Mouse (Mus musculus) layer of hippocampus, adult 8-10 months (tissue): ENCODE measurements around the gene Adam11. TPM values are rescaled to one million over a fixed set of nuclear protein-coding genes. Genes with fewer than 3 reads are reported as not detected.
"Not testable (repeated sequence)": the region's sequence is repeated elsewhere in the genome, so short reads cannot be mapped to it uniquely, and the experiment has no call there.

Source experiments
- DNase-seq, 2 experiments: peaks; one replicate each; pipeline ENCODE4 v3.0.0; 2022; ENCODE audit warnings: low spot score in 2 of 2
- total RNA-seq, 4 experiments: library from RNA; stranded (reverse); gene quantifications; 2 replicates each; pipeline ENCODE4 v1.2.4; 2022

Adam11 gene
- 100 to 1,000 TPM; 168 to 220 (median 192) TPM for total RNA-seq

DNA sequence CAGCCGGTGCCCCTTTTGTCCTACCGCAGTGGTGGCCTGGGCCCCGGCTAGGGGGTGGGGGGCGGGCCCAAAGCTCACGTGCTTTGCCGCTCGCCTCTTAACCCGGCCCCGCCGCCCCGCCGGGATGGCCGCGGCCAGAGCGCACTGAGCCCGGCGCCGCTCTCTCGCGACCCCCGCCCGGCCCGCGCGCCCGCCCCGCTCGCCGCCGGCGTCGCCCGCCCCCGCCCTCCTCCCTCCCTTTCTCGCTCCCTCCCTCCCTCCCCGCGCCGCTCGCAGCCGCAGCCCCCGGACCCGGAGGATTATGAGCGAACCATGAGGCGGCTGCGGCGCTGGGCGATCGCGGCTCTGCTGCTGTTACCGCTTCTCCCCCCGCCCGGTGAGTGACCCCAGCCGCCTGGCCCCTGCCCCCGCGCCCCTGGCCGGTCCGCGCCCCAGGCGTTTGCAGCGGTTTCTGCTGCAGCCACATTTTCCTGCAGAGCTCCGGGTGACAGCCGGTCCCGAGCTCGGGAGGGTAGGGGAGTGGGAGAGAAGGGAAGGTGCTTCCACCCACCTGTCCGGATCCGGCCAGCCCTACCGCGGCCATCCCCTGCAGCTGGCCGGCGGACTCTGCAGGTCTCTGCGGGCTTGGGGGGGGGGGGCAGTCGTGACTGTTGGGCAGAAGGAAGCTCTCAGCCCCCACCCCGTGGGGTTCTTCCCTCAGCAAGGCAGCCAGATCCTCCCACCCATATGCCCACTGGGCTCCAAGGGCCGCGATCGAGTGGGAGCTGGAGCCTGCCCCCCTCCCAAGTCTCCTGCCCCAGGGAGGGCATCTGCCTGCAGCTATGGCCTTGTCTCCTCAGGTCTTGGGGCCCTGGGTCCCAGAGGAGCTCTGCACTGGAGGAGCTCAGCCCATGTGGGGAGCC is at the start of gene Adam11:
Gene Adam11, plus strand, starts transcription at position 131 of the 902 bp plus-strand sequence.
- DNase-seq: peak in 1 of 2 experiments; percentile 16

DNA sequence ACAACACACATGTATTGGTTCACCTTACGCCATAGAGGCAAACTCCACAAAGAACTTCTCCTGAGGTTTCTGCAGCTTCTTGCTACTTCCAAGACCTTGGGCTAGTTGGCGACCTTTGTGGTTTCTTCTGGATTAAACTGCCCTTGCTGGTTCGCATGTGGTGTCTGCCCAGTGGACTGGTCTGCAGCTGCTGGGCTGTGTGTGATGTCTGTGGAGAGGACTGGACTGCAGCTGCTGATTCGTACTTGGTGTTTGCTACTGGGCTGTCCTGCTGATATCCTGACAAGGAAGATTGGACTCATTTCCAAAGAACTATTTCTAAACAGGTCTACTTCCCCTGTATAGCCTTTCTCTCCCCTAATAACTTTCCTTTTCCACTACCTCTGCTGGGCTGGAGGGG is 48.8 kb upstream of the Adam11 start:
- no peak for DNase-seq

DNA sequence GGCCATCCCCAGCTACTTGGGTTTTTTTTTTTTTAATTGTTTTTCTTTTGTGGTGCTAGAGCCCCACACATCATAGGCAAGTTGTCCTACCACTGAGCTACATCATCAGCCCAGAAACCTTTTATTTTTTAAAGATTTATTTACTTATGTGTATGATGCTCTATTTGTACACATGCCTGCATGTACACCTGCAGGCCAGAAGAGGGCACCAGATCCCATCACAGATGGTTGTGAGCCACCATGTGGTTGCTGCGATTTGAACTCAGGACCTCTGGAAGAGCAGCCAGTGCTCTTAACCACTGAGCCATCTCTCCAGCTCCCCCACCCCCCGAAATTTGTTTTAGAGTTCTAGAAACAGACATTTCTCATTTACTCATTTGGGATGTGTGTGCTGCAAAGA is 46.7 kb upstream of the Adam11 start:
- DNase-seq: not testable (repeated sequence)

DNA sequence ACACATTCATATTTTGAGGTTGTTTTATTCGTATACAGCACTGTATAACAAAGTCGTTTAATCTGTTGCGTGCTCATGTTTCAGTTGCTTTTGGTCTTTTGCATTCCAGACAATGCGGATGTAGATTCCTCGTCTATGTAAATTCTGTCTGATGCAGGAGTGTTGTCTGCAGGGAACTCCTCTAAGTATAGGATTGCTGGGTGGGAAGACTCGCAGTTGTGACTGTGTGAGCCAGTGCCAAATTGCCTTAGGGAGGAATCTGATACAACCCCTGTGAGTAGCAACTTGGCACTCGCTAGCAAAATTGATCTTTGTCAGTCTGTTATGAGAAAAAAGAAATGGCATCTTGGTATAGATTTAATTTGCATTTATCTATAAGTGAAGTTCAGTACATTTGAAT is 45.1 kb upstream of the Adam11 start:
- no peak for DNase-seq

DNA sequence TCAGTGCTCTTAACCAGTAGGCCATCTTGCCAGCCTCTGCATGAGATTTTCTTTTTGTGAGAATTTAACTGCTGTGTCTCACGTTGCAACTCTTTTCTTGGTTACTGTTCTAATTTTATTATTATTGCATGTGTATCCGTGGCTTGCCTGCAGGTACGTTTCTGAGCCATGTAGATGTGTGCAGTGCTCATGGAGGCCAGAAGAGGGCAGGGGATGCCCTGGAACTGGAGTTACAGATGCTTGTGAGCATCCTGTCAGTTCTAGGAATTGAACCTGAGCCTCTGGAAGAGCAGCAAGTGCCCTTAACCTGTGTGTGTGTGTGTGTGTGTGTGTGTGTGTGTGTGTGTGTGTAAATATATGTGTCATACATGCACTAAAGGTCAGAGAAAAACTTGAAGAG is 35.7 kb upstream of the Adam11 start:
- no peak for DNase-seq

DNA sequence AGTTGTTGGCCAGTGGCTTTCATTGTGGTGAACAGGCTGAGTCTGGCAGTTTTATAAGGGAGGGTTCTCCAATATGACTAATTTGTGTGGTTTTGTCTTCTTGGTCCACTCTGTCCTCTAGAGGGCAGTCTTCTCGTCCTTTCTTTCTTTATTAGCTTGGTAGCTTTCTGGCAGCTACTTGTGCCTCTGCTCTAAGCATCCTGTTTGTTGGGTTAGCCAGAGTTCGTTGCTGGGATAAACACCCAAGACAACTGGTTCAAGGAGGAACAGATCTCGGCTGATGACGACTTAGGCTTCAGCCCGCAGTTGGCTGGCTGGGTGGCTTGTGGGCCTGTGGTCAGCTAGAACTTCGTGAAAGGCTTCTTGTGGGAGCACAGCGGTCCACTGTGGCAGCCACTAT is 32.6 kb upstream of the Adam11 start:
- DNase-seq: no peak

DNA sequence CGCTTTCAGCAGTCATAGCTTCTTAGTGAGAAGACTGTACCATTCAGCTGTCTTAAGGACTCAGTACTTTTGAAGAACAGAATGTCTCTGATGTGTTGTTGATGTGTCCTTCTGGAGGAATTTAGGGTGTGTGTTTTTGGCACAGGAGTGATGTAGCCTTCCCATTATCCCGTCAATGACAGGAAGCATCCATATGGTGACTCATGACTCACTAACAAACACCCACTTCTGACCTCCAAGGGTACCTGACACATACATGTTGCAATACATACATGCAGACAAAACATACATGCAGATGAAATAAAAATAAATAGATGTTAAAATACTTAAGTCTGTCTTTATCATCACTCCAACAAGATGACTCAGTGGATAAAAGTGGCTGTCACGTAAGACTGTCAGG is 31.4 kb upstream of the Adam11 start:
- no peak for DNase-seq

DNA sequence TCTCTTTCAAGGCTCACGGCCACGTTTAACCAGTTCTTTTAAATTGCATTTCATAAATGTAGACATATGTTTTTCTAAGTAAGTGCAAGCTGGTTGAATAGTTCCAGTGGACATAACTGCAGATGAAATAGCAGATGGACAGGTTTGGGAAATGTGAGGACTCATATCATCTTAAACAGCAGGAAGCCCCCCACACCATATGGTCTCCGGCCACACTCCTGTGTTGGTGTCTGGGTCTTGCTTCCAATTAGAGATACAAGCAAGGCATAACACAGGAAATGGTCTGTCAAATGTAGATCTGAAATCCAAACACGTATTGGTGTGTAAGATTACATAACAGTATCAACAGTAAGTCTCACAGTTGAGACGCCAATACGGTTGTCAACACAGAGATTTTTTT is 29.9 kb upstream of the Adam11 start:
- DNase-seq: no peak

DNA sequence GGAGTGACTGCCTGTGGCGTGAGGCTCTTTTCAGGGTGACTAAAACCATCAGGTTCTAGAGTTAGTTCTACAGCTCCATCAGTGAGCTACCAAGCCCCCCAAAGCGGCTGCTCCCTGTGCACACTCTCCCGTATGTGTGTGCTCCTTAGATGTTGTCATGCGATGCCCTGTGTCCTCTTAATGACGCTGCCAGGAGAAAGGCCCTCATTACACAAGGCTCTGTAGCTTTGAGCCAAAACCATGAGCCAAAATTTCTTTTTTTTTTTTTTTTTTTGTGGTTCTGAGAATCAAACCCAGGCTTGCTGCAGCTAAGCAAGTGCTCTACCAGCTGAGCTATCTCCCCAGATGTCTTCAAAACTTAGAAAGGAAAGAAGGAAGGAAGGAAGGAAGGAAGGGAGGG is 28.1 kb upstream of the Adam11 start:
- DNase-seq: no peak

DNA sequence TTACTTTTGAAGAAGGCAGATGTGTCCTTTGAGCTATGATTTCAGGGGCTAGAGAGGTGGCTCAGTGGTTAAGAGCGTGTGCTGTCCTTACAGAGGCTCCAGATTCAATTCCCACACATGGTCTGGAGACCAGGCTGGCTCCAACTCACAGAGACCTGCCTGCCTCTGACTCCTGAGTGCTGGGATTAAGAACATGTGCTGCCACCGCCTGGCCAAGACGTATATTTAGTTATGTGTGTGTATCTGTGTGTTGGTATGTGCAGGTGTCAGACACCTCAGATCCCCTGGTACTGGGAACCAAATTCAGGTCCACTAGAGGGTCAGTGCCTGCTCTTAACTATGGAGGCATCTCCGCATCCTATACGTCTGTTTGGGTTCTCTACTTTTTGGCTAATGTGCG is 26.3 kb upstream of the Adam11 start:
- no peak for DNase-seq

DNA sequence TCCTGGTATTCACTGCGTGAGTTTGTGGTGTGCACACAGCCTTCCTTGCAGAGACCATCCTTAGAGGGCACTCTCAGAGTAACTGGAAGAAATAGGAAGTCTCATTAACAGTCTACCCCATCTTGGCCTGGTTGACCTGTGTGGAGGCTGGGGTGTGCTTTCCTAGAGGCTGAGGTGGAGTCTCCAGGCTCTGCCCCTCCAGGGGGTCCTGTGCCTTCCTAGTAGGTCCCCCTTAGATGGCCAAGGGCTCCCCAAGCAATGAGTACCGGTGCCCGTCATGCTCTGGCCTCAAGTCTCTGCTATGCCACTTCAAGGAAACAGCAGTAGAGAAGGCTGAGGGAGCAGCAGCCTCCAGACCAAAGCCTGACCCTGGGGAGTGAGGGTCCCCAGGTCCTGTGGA is 23.2 kb upstream of the Adam11 start:
- no peak for DNase-seq

DNA sequence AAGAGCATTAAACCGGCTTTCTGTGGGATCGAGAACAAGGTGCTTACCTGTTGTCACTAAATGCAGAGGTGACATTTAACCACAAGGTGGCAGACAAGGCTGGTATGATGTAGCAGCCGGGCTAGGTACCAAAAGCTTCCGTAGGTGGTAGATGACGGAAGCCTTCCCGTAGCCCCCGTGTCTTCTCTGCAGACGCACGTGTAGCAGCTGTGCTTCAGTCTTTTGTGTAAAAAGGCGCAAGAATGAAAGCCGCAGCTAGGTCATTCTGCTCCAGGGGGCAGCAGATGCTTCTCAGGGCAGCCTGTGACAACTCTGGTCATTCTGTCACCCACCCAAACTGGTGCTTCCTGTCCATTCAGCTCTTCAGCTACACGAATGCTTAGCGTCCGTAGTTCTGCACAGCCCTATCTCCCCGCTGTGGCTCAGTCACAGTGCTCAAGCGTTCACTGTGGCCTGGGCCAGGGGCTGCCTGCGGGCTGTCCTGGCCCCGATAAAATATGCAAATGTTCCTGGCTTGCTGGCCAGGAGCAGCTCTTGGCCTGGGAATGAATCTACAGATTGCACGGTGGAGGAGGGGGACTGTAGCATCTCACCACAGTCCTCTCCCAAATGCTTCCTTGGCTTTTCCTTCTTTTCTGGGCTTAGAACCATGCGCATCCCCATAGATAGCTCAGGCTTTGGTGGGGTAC is 21.8 kb upstream of the Adam11 start:
- DNase-seq: peak; percentile 62 to 63

DNA sequence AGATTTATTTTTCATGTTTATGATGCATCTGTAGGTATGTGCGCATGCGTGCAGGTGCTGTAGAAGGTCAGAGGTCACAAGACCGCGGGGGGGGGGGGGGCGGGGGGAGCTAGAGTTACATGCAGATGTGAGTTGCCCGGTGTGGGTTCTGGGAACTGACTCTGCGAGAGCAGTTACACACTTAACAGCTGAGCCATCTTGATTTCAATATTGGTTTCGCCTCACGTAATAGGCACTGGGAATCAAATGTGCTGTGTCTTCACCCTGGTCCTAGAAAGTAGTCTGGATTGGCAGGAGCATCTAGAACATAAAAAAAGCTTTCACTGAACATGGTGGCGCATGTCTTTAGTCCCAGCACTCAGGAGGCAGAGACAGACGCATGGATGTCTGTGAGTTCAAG is 20.6 kb upstream of the Adam11 start:
- DNase-seq: no peak

DNA sequence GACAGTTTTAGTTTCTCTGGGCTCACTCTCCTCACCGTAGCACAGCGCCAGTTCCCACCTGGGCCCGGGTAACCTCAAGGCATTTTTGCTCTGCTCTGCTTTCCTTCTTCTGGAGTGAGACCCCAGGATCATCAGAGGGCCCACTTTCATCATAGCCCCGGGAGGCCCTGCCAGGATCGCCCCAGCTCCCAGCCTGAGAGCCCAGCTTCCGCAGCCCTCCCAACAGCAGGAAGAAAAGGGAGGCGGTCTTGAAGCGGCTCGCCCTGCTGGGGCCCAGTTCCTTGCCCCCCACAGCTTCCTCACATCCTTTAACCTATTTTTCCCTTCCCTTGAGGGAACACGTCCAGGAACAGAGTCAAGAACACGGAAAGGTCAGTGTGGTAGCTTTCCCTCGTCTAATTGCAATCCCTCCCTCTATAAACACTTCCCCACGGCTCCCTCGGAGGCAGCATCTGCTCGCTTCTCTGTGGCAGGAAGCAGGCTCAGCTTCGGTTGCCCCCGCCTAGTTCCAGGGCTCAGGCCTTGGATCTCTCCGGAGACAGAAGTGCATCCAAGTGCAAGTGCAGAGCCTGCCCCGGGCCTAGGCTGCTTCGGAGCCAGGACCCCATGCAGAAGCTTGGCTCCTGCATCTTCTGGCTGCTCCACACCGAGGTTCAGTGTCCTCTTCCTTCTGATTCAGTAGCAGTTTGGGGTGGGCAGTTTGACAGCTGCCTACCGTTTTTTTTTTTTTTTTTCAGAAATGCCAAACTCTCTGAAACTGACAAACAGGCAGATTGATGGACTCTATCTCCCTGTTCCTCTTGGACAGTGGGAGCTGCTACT is 19.9 kb upstream of the Adam11 start:
- DNase-seq: no peak

DNA sequence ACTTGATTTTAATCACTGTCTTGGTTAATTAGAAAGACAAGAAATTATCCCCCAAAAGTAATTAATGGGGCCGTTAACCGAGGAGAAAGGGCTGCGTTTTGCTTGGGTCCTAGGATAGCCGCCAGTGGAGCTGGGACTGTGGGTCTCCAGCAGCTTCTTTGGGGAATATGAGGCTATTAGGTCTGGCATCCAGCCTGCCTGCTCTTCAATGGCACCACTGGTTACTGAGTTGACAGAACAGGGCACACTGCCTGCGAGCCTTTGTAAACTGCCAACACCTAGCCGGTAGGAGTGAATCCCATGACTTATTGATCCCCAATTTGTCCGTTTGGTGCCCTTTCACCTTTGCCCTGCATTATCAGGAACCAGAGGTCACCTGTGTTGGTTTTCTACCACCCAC is 19.2 kb upstream of the Adam11 start:
- DNase-seq: no peak

DNA sequence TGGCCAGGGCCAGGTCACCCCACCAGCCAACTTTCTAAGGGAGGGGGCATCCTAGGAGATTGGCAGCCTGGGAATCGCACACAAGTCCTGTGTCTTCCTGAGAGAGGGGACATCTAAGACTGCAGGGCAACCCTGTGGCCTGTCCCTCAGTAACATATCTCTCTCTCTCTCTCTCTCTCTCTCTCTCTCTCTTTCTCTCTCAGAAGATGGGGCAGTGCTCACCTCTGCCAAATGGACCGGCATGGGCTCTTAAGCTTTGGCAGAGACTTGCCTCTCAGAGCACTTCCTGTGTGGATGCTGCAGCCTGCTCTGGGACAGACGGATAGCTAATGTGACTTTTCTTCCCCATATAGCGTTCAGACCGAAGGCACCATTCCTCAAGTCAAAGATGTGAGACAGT is 18.4 kb upstream of the Adam11 start:
- DNase-seq: no peak

DNA sequence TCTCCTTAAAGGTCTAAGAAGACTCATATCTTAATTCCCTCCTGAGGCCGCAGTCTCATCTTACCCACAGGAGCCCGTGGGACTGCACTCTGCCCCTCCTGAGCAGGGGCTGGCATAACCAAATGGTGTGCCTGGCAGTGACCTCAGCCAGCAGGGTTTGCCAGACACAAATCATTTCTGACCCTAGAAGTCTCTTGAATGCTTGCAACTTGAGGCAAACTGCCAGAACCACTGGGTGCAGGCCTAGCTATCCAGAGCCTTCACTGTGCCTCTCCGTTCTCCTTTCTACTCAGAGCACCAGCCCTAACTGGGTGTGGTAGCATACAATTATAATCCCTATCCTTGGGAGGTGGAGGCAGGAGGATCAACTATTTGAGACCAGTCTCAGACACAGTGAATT is 16.5 kb upstream of the Adam11 start:
- no peak for DNase-seq

DNA sequence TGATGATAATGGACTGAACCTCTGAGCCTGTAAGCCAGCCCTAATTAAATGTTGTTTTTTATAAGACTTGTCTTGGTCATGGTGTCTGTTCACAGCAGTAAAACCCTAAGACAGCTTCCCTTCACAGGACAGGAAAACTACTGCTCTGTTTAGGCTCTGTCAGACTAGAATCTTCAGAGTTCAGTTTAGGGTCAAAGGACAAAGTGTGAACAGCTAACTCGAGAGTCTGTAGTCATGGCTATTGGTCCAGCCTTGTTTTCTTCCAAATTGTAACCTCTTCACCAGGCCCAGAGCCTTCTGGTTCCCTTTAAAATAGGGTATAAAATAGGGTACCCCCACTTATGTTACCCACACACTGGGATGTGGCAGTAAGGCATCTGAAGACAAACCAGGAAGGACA is 13.4 kb upstream of the Adam11 start:
- no peak for DNase-seq

DNA sequence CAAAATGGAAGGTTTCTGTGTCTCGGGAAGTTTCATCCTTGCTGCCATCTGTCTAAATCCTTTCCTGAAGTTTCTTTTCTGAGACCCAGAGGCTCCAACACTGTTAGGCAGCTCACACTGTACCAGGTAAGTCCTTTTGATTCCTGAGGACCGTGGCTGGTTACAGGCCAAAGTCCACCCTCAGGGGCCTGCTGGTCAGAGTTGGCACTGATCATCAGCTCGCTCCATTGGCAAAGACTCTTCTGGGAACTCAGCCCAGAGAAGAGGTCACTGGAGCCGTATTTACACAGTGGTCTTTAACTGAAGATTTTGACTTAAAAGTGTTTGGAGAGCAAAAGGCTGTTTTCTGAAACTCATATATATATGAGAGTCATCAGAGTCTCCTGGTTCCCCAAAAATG is 12.9 kb upstream of the Adam11 start:
- DNase-seq: no peak

DNA sequence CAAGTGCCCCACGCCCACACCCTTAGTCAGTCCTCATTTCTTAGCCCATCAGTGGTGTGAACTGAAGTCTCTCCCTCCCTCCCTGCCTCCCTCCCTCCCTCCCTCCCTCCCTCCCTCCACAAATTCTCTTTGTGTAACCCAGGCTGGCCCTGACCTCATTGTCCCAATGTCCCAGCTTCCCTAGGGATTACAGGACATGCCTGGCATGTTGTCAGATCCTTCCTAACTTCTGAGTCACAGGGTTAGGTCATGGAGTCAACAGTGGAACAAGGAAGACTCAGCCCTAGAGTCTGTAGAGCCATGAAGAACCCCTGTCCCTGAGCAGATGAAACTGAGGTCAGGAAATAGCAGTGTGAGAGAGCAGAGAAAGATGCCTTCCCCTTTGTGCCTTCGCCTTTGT is 11.5 kb upstream of the Adam11 start:
- DNase-seq: no peak

DNA sequence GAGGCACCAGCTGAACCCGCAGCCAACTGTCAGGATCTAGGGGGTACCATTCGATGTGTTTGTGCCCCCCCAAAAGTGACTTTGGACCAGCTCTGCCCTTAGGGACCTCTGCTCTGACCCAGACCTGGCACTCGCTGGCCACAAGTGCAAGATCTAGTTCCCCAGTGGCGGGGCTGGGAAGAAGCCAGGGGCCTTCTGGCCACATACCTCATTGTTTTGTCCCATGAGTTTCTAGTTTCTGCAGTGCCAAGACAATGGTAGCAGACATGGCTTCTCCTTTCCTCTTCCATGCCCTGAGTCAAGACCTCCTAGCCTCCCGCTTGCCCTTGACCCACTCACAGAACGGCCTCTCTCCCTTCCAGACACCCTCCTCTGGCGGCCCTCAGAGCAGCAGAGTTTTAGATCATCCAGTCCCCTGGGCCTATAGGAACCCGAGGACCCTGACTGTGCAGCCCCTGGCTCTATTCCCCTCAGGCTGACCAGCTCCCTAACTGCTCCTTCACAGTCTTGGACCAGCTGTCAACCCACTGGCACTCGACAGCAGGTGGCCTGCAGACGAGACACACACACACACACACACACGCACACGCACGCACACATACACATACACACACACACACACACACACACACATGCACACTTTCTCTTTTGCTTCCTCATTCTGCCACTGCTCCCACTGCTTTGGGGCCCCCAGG is 8.2 kb upstream of the Adam11 start:
- no peak for DNase-seq
